Mouse (Mus musculus) lung, postnatal 0 days (tissue): ENCODE results near the gene Vps45.

Source experiments
- CTCF ChIP-seq: IDR thresholded peaks from 2 replicates; pipeline ENCODE4 v1.5.1; 2016; ENCODE audit warnings: antibody characterized with exemption, mild to moderate bottlenecking
- EP300 ChIP-seq: IDR thresholded peaks from 2 replicates; pipeline ENCODE4 v1.6.1; 2016; ENCODE audit warnings: antibody characterized with exemption, mild to moderate bottlenecking, control low read depth

- TF ChIP-seq CTCF (no peak), EP300 (no peak)
Observed at GRCm38 (mm10) chr3:95982129-95982528, 76.1 kb downstream of the Vps45 start.
